Mouse (Mus musculus): ENCODE results near the gene Fmod.

Fmod gene

DNA sequence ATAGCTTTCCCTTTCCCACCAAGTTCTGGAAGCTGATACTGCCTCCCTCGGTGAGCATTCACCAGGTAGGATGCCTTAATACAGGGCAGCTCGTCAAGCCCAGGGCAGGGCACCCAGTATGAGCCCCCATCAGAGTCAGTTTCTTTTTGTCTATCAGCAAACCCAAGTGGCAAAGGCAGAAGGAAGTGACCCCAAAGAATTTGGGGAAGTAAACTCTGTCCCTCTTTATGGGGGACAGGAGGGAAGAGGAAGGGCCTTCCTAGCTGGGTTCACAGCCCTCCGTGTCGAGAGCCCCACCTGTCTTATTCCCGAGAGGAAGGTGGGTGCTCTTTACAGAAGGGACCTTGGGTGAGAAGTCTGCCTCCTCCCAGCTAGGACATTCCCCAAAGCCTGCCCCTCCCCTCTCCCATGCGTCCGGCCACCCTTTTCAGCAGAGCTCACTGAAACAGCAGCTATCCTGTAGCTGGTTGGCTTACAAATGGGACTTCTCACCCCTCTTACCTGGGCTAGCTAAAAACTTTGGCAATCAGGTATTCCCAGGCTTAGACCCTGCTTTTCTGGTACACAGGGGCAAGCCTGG, 58.1 kb downstream of the Fmod start:
- no peak for DNase-seq (ENCODE audit: low read depth in 2 of 2, low spot score in 2 of 2)

GRCm38 (mm10) chr1:134095721-134096120, 58.7 kb downstream of the Fmod start:
- DNase-seq (ENCODE audit: low read depth in 2 of 2, low spot score in 2 of 2), result no peak

- no peak for DNase-seq (ENCODE audit: low read depth in 2 of 2, low spot score in 2 of 2)
These were observed 59.3 kb downstream of the Fmod start for GRCm38 (mm10) chr1:134096264-134096934.

DNA sequence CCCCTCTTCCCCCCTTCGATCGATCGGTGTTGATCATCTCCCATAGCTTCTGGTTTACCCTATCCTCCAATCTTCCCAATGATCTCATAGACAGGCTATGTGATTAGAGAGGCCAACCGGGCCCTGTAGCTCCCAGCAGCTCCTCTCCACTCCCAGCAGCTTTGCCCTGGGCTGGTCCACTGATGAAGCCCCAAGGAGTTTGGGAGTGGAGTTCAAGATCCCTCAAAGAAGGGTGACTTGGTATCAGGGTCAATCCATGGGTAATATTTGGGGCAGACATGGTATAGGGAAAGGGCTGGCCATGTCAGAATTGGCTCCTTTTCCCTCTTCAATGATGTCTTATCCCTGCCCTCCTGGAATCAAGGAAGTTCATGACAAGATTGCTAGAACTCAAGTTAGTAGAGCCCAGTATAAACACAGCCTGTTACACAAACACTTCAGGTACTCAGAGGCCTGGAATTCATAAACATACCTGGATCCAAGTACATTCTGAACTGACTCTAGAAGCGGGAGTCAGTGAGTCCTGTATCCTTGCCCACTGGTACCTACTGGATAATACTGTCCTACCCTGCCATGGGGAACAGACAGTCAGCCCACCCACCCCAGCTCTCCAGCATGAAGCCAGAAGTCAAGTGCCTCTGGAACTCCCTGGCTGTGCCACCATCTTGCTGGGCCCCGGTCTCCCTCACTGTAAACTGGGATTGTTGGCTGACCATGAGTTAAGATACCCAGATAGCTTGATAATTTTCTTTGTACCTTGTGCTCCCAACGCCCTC, 60.2 kb downstream of the Fmod start:
- no peak for DNase-seq (ENCODE audit: low read depth in 2 of 2, low spot score in 2 of 2)

Data from CD8-positive naive resting alpha-beta T cell, adult 2 months (primary cell).